Mouse (Mus musculus) intestine, embryonic 15.5 days (tissue): Measurements from ENCODE around the gene Fam173b. TPM values are rescaled to one million over a fixed set of nuclear protein-coding genes. Genes with fewer than 3 reads are reported as not detected.

Source experiments
- ATAC-seq: fragments of 200-750 bp; cut with Nextera tagmentation; 2 replicates; pipeline ENCODE4 v1.8.0; 2017; ENCODE audit warnings: moderate TSS enrichment, moderate library complexity
- H3K27ac ChIP-seq: fragments of 300-500 bp; sonication (generic); 2 replicates; pipeline ENCODE4 v1.5.1; 2015; ENCODE audit warnings: mild to moderate bottlenecking, inconsistent platforms
- H3K27me3 ChIP-seq: fragments of 300-500 bp; sonication (generic); replicated peaks from 2 replicates; pipeline ENCODE4 v1.6.1; 2015; ENCODE audit warnings: inconsistent platforms
- H3K36me3 ChIP-seq: fragments of 300-500 bp; sonication (generic); 2 replicates; pipeline ENCODE4 v1.6.1; 2015; ENCODE audit warnings: inconsistent platforms
- H3K4me1 ChIP-seq: fragments of 300-500 bp; sonication (generic); replicated peaks from 2 replicates; pipeline ENCODE4 v1.6.1; 2015; ENCODE audit warnings: inconsistent platforms
- H3K4me2 ChIP-seq: fragments of 300-500 bp; sonication (generic); replicated peaks from 2 replicates; pipeline ENCODE4 v1.6.1; 2015; ENCODE audit warnings: mild to moderate bottlenecking, inconsistent platforms
- H3K4me3 ChIP-seq: fragments of 300-500 bp; sonication (generic); replicated peaks from 2 replicates; pipeline ENCODE4 v1.5.1; 2015; ENCODE audit warnings: inconsistent platforms
- H3K9ac ChIP-seq: fragments of 300-500 bp; sonication (generic); 2 replicates; pipeline ENCODE4 v1.6.1; 2015; ENCODE audit warnings: inconsistent platforms
- H3K9me3 ChIP-seq: fragments of 300-500 bp; sonication (generic); 2 replicates; pipeline ENCODE4 v1.6.1; 2016; ENCODE audit warnings: inconsistent platforms
- WGBS: fragments of 180-500 bp; shearing (Covaris S2); methylation state at CpG from one replicate; pipeline ENCODE4 v1.1.7; 2015; 5-methylcytosine and 5-hydroxymethylcytosine counted together
- polyA plus RNA-seq: library from polyadenylated mRNA; unstranded; fragments of >200 nt; fragmentation: Nextera tagmentation; extraction: Ambion mirVana; gene quantifications from 2 replicates; pipeline ENCODE4 v1.2.1, GENCODE M21; 2015

Gene Fam173b
- polyA plus RNA-seq, 1 experiment from 2014 or later = 15.2 TPM

DNA sequence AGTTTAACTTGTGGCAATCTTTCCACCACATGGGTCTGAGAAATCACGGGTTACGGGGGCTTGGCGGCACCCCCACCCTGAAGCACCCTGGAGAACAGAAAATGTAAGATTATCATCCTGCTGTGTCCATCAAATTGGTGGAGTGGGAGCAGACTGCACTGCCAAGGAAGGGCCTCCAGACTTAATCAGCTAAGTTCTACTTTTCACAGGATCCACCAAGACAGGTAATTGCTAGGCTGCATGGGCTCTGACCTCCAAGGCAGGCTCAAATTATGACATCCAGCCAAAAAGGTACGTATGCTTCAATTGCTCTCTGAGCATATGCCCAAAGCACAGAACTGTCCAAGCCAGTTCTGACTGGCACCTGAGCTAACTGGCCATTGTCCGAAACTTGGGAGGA lies 11.5 kb upstream of the Fam173b start:
- Histone ChIP-seq H3K4me2 (no peak overlapping the region), H3K4me3 (no peak overlapping the region), H3K27ac (no peak overlapping the region), H3K27me3 (no peaks in the 10 kb centered on the region), H3K9me3 (no peaks in the 10 kb centered on the region), H3K4me1 (no peaks in the 10 kb centered on the region), H3K9ac (no peak overlapping the region), H3K36me3 (peaks cover 56% of the 10 kb centered on the region)
- WGBS = 92% methylated on average over 5 of the region's 5 CpGs
- no peak for ATAC-seq

DNA sequence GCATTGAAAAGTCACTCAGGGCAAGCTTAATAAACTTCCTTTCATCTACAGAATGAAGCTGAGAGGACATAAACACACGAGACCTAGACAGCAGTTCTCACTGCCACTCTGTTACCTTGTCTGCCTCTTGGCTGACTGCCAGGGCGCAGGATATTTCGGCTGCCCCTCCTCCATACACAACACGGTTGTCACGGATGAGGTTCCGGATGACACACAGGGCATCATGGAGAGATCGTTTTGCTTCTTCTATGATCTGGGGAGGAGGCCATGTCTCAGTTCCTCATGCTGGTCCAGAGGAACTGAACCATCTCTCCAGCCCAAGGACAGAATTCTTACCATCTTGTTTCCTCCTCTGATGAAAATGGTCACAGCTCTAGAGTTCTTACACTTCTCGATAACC lies 9.1 kb upstream of the Fam173b start:
- Histone ChIP-seq H3K4me3 (no peak overlapping the region), H3K36me3 (peaks cover 61% of the 10 kb centered on the region), H3K27me3 (no peaks in the 10 kb centered on the region), H3K4me1 (no peaks in the 10 kb centered on the region), H3K4me2 (no peak overlapping the region), H3K27ac (no peak overlapping the region), H3K9ac (no peak overlapping the region), H3K9me3 (no peaks in the 10 kb centered on the region)
- 78% methylated on average over 8 of the region's 8 CpGs for WGBS
- no peak for ATAC-seq

DNA sequence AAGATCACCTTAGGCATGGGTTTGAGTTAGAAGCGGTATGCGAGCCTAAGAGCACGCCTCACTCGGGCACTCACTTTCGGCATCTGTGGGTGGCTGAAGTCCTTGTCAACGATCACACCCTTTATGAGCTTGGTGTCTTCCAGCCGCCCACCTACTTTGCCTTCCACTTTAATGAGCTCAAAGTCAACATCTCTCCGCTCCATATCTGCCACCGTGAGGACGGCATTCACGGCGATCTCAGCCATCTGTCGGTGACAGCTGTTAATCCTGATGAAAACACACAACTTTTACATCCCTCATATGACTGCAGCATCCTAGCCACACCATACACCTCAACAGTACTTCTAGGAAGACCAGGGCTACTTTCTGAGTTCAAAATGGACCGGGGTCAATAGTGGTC lies 7.4 kb upstream of the Fam173b start:
- Histone ChIP-seq H3K36me3 (peaks cover 57% of the 10 kb centered on the region), H3K27ac (no peak overlapping the region), H3K27me3 (no peaks in the 10 kb centered on the region), H3K9me3 (no peaks in the 10 kb centered on the region), H3K4me3 (no peak overlapping the region), H3K9ac (no peak overlapping the region), H3K4me1 (0 out of 2 replicates have a peak, but pooled peaks cover 2% of the 10 kb centered on the region), H3K4me2 (no peak overlapping the region)
- ATAC-seq = no peak
- WGBS = 82% methylated on average over 14 of the region's 14 CpGs

DNA sequence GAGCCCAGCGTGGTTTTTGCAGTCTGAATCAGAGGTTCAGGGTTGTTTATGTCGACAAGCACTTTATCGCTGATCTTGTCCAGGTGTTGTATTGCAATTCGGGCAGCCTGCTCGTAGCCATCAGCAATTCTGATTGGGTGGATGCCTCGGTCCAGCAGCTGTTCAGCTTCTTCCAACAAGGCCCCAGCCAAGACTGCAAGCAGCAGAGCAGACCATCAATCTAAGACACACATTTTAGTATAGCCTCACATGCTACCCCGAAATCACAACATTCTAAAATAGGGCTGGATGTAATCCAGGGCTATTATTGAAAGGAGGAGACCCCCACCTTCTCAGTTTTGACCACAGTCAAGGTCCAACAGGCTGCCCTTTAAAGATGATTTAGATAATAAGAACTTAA lies 6.0 kb upstream of the Fam173b start:
- ATAC-seq = no peak
- Histone ChIP-seq H3K4me2 (no peak overlapping the region), H3K36me3 (peaks cover 47% of the 10 kb centered on the region), H3K9ac (no peak overlapping the region), H3K27me3 (no peaks in the 10 kb centered on the region), H3K4me1 (peaks cover 9% of the 10 kb centered on the region), H3K9me3 (no peaks in the 10 kb centered on the region), H3K4me3 (no peak overlapping the region), H3K27ac (no peak overlapping the region)
- WGBS = 64% methylated on average over 7 of the region's 7 CpGs

DNA sequence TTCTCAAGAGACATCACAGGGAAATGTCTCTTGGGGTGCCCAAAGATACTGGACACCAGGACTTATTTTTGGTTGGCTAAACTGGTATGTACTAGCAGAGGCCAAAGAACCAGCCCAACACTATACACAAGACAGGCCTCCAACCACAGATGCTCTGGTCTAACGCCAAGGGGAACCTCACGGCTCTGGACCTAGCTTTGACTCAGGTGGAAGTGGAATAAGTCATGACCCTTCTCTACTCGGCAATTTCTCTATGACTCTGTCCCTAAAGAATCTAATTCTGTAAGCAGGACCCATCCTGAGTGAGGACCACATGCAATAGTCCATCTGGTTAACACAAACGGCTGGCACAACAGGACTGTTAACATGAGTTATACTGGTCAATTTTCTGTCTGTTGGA lies 1.8 kb upstream of the Fam173b start:
- peaks cover 9% of the 10 kb centered on the region for H3K36me3 ChIP-seq
- peak overlapping the region; percentile 81 for H3K4me2 ChIP-seq
- WGBS = 65% methylated on average over 4 of the region's 4 CpGs
- H3K27ac ChIP-seq = no peak overlapping the region
- H3K4me1 ChIP-seq = peaks cover 11% of the 10 kb centered on the region
- no peak overlapping the region for H3K9ac ChIP-seq
- H3K9me3 ChIP-seq = no peaks in the 10 kb centered on the region
- H3K27me3 ChIP-seq = no peaks in the 10 kb centered on the region
- ATAC-seq = no peak
- peak overlapping the region; percentile 87; the same call in 1 of the 2 replicates for H3K4me3 ChIP-seq

DNA sequence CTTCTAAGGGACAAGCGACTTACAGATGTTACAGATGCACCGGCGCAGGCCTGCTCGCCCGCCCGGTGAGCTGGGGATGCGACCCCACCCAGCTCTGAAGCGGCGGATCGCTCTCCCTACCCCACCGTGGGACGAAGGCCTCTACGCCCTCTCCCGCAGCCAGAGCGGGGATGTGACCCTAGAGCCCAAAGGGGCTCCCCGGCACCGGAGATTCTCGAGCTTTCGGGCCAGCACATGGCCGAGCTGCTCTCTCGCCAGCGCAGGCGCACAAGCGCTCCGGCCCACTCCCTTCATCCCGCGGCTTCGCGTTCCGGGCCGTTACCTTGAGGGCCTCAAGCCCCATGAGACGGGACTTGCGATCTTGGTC lies 390 bp upstream of the Fam173b start:
- peak; percentile 79 for ATAC-seq
- WGBS = 0% methylated on average over 33 of the region's 33 CpGs
- no peaks in the 10 kb centered on the region for H3K9me3 ChIP-seq
- no peaks in the 10 kb centered on the region; the same call in none of the 2 replicates for H3K36me3 ChIP-seq
- peak overlapping the region; percentile 93 for H3K9ac ChIP-seq
- H3K27me3 ChIP-seq = no peaks in the 10 kb centered on the region
- H3K4me1 ChIP-seq = peaks cover 11% of the 10 kb centered on the region
- H3K4me2 ChIP-seq = peak overlapping the region; percentile 81
- H3K27ac ChIP-seq = peak overlapping the region; percentile 69
- H3K4me3 ChIP-seq = peak overlapping the region; percentile 87

DNA sequence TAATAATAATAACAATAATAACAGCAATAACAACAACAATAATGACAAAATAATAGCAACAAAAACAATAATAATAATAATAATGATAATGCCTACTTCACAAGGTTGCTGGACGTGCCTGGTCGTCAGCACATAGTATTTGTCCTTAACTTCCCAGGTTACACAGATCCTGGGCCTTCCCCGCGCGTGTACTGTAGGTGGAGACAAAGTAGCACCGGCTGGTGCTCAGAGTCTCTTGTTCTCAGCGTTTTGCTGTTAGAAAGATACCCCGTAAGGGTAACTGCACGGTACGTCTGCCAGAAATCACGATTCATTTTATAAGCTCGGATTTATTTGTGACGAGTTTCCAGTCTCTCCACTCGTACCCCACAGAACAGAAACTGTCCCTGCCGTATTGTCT lies 774 bp downstream of the Fam173b start:
- peak overlapping the region; percentile 65 for H3K4me2 ChIP-seq
- H3K9me3 ChIP-seq = no peaks in the 10 kb centered on the region
- no peaks in the 10 kb centered on the region for H3K27me3 ChIP-seq
- peak overlapping the region; percentile 94 for H3K27ac ChIP-seq
- H3K4me3 ChIP-seq = peak overlapping the region; percentile 87
- peaks cover 11% of the 10 kb centered on the region for H3K4me1 ChIP-seq
- peak overlapping the region; percentile 86 for H3K9ac ChIP-seq
- 1% methylated on average over 15 of the region's 15 CpGs for WGBS
- peak; percentile 75 for ATAC-seq
- no peaks in the 10 kb centered on the region for H3K36me3 ChIP-seq

DNA sequence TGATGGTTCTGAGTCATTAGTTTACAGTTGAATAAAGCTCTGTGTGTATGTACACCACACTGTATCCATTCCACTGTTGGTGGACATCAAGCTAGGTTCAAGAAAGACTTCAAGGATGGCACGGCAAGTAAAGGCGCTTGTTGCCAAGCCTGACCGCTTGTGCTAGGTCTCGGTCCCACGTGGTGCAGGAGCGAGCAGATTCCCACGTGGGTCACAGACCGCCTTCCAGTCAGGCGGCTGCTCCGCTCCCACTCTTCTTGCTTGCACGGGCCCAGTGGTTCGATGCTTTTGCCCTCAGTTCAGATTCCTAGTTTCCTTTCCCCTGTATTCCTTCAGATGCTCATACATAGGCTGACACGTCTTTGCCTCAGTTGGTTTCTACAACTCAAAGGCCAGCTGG lies 1.5 kb downstream of the Fam173b start:
- Histone ChIP-seq H3K9me3 (no peaks in the 10 kb centered on the region), H3K4me1 (peaks cover 11% of the 10 kb centered on the region), H3K4me3 (no peak overlapping the region), H3K9ac (0 out of 2 replicates have a peak overlapping the region, but pooled peaks have one; percentile 17), H3K27me3 (no peaks in the 10 kb centered on the region), H3K36me3 (no peaks in the 10 kb centered on the region), H3K27ac (no peak overlapping the region), H3K4me2 (peak overlapping the region; percentile 65; the same call in 1 of the 2 replicates)
- 89% methylated on average over 13 of the region's 13 CpGs for WGBS
- ATAC-seq = no peak

DNA sequence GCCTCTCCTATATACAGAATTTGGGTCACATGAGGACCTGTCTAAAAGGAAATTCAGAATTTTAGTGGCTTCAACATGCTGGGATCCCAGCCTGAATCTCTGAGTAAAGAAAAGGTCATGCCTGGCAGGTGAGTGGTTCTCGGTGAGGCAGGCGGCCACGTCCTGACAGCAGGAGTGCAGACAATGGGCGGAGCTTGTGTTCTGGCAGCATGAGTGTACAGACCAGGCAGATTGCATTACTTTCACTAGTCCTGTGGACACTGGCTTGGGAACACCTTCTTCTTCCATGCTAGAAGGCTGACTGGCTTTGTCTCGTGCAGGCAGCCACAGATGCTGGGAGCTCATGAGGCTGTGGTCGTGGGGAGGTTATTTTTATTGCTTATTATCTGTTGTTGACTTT lies 5.2 kb downstream of the Fam173b start:
- WGBS = 57% methylated on average over 6 of the region's 6 CpGs
- Histone ChIP-seq H3K9me3 (no peaks in the 10 kb centered on the region), H3K4me1 (peaks cover 2% of the 10 kb centered on the region; the same call in 1 of the 2 replicates), H3K4me2 (no peak overlapping the region; the same call in 1 of the 2 replicates), H3K4me3 (no peak overlapping the region), H3K27me3 (no peaks in the 10 kb centered on the region), H3K27ac (no peak overlapping the region), H3K36me3 (no peaks in the 10 kb centered on the region), H3K9ac (no peak overlapping the region)
- no peak for ATAC-seq

DNA sequence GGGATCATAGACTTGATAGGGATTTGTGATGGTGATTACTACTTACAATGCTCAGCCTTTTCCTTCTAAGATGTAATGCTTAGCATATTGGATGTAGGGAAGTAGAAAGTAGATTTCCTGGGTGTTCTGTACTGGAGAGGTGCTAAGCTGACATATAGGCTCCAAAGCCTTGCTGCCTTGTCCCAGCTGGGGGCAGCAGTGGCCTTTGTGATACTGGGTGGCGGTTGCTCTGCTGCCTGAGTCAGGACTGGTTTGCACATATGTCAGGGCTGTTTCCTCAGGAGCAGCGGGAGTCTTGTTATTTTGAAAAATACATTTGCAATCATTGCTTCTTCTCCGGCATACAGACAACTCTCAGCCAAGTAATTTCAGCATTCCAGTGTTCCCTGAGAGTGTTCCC lies 9.4 kb downstream of the Fam173b start:
- no peak overlapping the region for H3K4me2 ChIP-seq
- H3K4me1 ChIP-seq = no peaks in the 10 kb centered on the region
- no peak overlapping the region for H3K27ac ChIP-seq
- H3K9ac ChIP-seq = no peak overlapping the region
- H3K27me3 ChIP-seq = no peaks in the 10 kb centered on the region
- no peaks in the 10 kb centered on the region for H3K9me3 ChIP-seq
- no peak for ATAC-seq
- no peak overlapping the region for H3K4me3 ChIP-seq
- no peaks in the 10 kb centered on the region for H3K36me3 ChIP-seq
- WGBS = 55% methylated on average over 3 of the region's 3 CpGs

DNA sequence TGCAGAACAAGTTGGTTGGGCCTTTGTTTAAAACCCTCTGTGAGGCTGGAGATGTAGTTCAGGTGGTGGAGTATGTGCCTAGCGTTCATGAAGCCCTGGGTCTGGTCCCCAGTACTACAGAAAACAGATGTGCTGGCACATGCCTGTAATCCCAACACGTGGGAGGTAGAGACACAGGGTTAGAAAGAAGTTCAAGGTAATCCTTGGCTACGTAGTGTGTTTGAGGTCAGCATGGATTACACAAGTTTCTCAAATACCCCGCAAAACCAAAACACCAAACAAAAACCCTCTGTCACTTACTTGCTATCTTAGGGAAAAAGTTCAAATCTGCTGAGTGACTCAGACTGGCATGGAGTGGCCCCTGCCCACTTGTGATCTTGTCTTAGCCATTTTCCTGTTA lies 10.3 kb downstream of the Fam173b start:
- no peaks in the 10 kb centered on the region for H3K4me1 ChIP-seq
- no peak overlapping the region for H3K4me3 ChIP-seq
- H3K4me2 ChIP-seq = no peak overlapping the region
- H3K9me3 ChIP-seq = no peaks in the 10 kb centered on the region
- H3K27me3 ChIP-seq = no peaks in the 10 kb centered on the region
- no peak overlapping the region for H3K27ac ChIP-seq
- H3K36me3 ChIP-seq = no peaks in the 10 kb centered on the region
- H3K9ac ChIP-seq = no peak overlapping the region
- 91% methylated on average over 4 of the region's 4 CpGs for whole genome bisulfite sequencing
- no peak for ATAC-seq

DNA sequence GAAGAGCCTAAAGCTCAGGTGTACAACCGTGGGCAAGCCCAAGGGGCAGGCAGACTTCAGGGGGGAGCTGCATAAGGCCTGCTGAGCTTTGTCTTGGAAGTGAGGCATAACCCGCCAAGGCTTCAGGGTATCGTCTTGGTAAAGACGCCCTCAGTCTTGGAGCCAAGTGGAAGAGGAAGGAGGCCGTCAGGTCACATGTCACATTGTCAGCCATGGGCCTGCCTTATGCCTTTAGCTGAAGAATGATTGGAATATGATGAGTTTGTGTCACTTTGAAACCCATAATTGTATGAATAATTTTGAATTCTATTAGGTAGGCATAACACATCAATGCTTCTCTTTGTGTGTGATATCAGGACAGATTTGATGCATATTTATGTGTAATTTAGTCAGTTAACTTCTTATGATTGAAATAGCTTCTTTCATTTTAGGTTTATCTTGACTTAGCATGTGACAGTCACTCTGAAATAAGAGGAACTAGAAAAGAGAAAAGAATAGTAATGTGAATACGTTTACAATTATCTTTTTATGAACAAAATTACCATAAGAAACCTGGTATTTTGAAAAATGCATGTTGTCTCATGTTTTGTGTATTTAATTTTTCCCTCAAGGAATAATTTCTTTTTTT lies 12.3 kb downstream of the Fam173b start:
- no peak overlapping the region for H3K27ac ChIP-seq
- H3K9ac ChIP-seq = no peak overlapping the region
- H3K9me3 ChIP-seq = no peaks in the 10 kb centered on the region

DNA sequence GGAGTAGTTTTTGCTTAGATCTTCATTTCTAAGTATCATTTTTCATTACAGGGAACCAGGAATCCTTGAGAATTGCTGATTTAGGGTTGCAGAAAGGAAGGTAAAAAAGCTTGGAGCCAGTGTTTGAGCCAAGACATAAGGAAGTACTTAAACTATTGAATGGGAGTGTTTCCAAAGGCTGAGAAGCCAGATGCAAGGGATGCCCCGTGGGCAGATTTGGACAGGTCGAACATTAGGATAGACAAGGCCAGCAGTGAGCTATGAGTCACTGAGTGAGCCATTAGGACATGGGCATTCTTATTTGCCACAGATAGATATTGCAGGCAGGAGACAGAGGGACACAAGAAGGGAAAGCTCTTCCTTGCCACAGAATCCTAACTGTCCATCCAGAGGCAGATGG lies 13.0 kb downstream of the Fam173b start:
- H3K36me3 ChIP-seq = peaks cover 4% of the 10 kb centered on the region; the same call in 1 of the 2 replicates
- H3K9ac ChIP-seq = no peak overlapping the region
- no peak overlapping the region for H3K4me2 ChIP-seq
- 79% methylated on average over 2 of the region's 2 CpGs for WGBS
- no peak overlapping the region for H3K4me3 ChIP-seq
- no peaks in the 10 kb centered on the region for H3K9me3 ChIP-seq
- no peak for ATAC-seq
- H3K27me3 ChIP-seq = no peaks in the 10 kb centered on the region
- no peaks in the 10 kb centered on the region for H3K4me1 ChIP-seq
- H3K27ac ChIP-seq = no peak overlapping the region

More for the DNA sequence above, 12.3 kb downstream of the Fam173b start:
- H3K27me3 ChIP-seq = no peaks in the 10 kb centered on the region
- WGBS = 88% methylated on average over 6 of the region's 6 CpGs
- peaks cover 4% of the 10 kb centered on the region; the same call in 1 of the 2 replicates for H3K36me3 ChIP-seq
- H3K4me2 ChIP-seq = no peak overlapping the region
- H3K4me3 ChIP-seq = no peak overlapping the region
- H3K4me1 ChIP-seq = no peaks in the 10 kb centered on the region
- no peak for ATAC-seq
